Mouse (Mus musculus) ES-Bruce4 (cell line): Measurements from ENCODE around the gene Tlx2.

Experiments
- CTCF ChIP-seq: IDR thresholded peaks from one replicate; pipeline ENCODE4 v1.8.1; 2011; ENCODE audit warnings: low read depth, low read length
- EP300 ChIP-seq: IDR thresholded peaks from 2 replicates; pipeline ENCODE4 v1.6.1; 2011; ENCODE audit warnings: low read depth, low read length; ENCODE audit not compliant: insufficient read depth
- POLR2A ChIP-seq: IDR thresholded peaks from one replicate; pipeline ENCODE4 v1.8.1; 2011; ENCODE audit warnings: low read length; ENCODE audit not compliant: insufficient read depth

- TF ChIP-seq POLR2A: no peak
- TF ChIP-seq EP300: no peak
- no peak for TF ChIP-seq CTCF
These were observed 42.4 kb downstream of the Tlx2 start for GRCm38 (mm10) chr6:83027706-83028105.
